Mouse (Mus musculus) kidney, postnatal 0 days (tissue): ENCODE measurements around the gene Cul5. TPM values are rescaled to one million over a fixed set of nuclear protein-coding genes. Genes with fewer than 3 reads are reported as not detected.

Experiments
- ATAC-seq: fragments of 200-750 bp; cut with Nextera tagmentation; replicated peaks from 2 replicates; pipeline ENCODE4 v1.8.0; 2017; ENCODE audit warnings: low read depth, moderate number of reproducible peaks, moderate TSS enrichment, moderate library complexity; ENCODE audit not compliant: low FRiP score
- DNase-seq: peaks from one replicate; pipeline ENCODE4 v3.0.0-alpha.2; 2016; ENCODE audit warnings: low spot score
- H3K27ac ChIP-seq: fragments of 300-500 bp; sonication (generic); 2 replicates; pipeline ENCODE4 v1.5.1; 2014; ENCODE audit warnings: mild to moderate bottlenecking
- H3K27me3 ChIP-seq: fragments of 300-500 bp; sonication (generic); 2 replicates; pipeline ENCODE4 v1.6.1; 2014; ENCODE audit warnings: low read length, mixed read lengths; ENCODE audit not compliant: insufficient read depth
- H3K36me3 ChIP-seq: fragments of 300-500 bp; sonication (generic); 2 replicates; pipeline ENCODE4 v1.6.1; 2014; ENCODE audit warnings: low read length, mixed read lengths; ENCODE audit not compliant: insufficient read depth
- H3K4me1 ChIP-seq: fragments of 300-500 bp; sonication (generic); replicated peaks from 2 replicates; pipeline ENCODE4 v1.6.1; 2014; ENCODE audit warnings: antibody characterized with exemption, low read length, mixed read lengths; ENCODE audit not compliant: insufficient read depth
- H3K4me2 ChIP-seq: fragments of 300-500 bp; sonication (generic); 2 replicates; pipeline ENCODE4 v1.6.1; 2014; ENCODE audit warnings: mild to moderate bottlenecking, low read length, moderate library complexity, mixed read lengths
- H3K4me3 ChIP-seq: fragments of 300-500 bp; sonication (generic); replicated peaks from 2 replicates; pipeline ENCODE4 v1.5.1; 2014; ENCODE audit warnings: low read depth, low read length
- H3K9ac ChIP-seq: fragments of 300-500 bp; sonication (generic); 2 replicates; pipeline ENCODE4 v1.6.1; 2014; ENCODE audit warnings: low read depth, low read length
- H3K9me3 ChIP-seq: fragments of 300-500 bp; sonication (generic); replicated peaks from 2 replicates; pipeline ENCODE4 v1.6.1; 2016; ENCODE audit warnings: low read length, inconsistent platforms, mixed read lengths
- CTCF ChIP-seq: IDR thresholded peaks from 2 replicates; pipeline ENCODE4 v1.5.1; 2016; ENCODE audit warnings: antibody characterized with exemption, low read depth, mild to moderate bottlenecking, moderate library complexity
- WGBS: fragments of 180-500 bp; shearing (Covaris S2); extraction: QIAGEN DNeasy Blood & Tissue Kit; methylation state at CpG from one replicate; pipeline ENCODE4 v1.1.7; 2014; 5-methylcytosine and 5-hydroxymethylcytosine counted together
- polyA plus RNA-seq: library from polyadenylated mRNA; unstranded; fragments of >200 nt; fragmentation: Nextera tagmentation; extraction: Ambion mirVana; gene quantifications from 2 replicates; pipeline ENCODE4 v1.2.1, GENCODE M21; 2015

Gene Cul5
- polyA plus RNA-seq, 1 experiment from 2014 or later, result 32.8 TPM

- whole genome bisulfite sequencing, result 0% methylated on average over 28 of the region's 28 CpGs
- H3K36me3 ChIP-seq, result 0 out of 2 replicates have a peak, but pooled peaks cover 4% of the 10 kb centered on the region
- DNase-seq, result no peak
- no peaks in the 10 kb centered on the region for H3K9me3 ChIP-seq
- H3K27ac ChIP-seq, result peak overlapping the region; percentile 95
- no peaks in the 10 kb centered on the region for H3K4me1 ChIP-seq
- no peak for TF ChIP-seq CTCF
- H3K4me2 ChIP-seq, result peak overlapping the region; percentile 79
- H3K27me3 ChIP-seq, result no peaks in the 10 kb centered on the region
- peak overlapping the region; percentile 78 for H3K4me3 ChIP-seq
- peak; percentile 54 for ATAC-seq
- H3K9ac ChIP-seq, result peak overlapping the region; percentile 94
Measured at GRCm38 (mm10) chr9:53666665-53667019, 3.2 kb downstream of the Cul5 start.

- no peak overlapping the region for H3K9ac ChIP-seq
- no peak overlapping the region; the same call in 1 of the 2 replicates for H3K4me2 ChIP-seq
- H3K36me3 ChIP-seq, result 0 out of 2 replicates have a peak, but pooled peaks cover 4% of the 10 kb centered on the region
- ATAC-seq (no peak), DNase-seq (no peak)
- H3K9me3 ChIP-seq, result no peaks in the 10 kb centered on the region
- no peaks in the 10 kb centered on the region for H3K4me1 ChIP-seq
- H3K27ac ChIP-seq, result no peak overlapping the region
- no peak for TF ChIP-seq CTCF
- H3K4me3 ChIP-seq, result no peak overlapping the region
- no peaks in the 10 kb centered on the region for H3K27me3 ChIP-seq
Measured at GRCm38 (mm10) chr9:53665428-53665827, 4.4 kb downstream of the Cul5 start.

GRCm38 (mm10) chr9:53664819-53665218 is 5.0 kb downstream of the Cul5 start:
- Histone ChIP-seq H3K9me3 (no peaks in the 10 kb centered on the region), H3K4me1 (no peaks in the 10 kb centered on the region), H3K4me3 (no peak overlapping the region), H3K4me2 (no peak overlapping the region), H3K27ac (no peak overlapping the region), H3K36me3 (0 out of 2 replicates have a peak, but pooled peaks cover 4% of the 10 kb centered on the region), H3K9ac (no peak overlapping the region), H3K27me3 (no peaks in the 10 kb centered on the region)
- DNase-seq, result no peak
- WGBS, result 74% methylated on average over 2 of the region's 2 CpGs
- no peak for TF ChIP-seq CTCF
- no peak for ATAC-seq

GRCm38 (mm10) chr9:53634796-53635195 is 35.0 kb downstream of the Cul5 start:
- TF ChIP-seq CTCF, result no peak
- H3K9me3 ChIP-seq, result no peaks in the 10 kb centered on the region
- H3K9ac ChIP-seq, result no peak overlapping the region
- no peak overlapping the region for H3K4me2 ChIP-seq
- H3K4me1 ChIP-seq, result no peaks in the 10 kb centered on the region
- H3K27ac ChIP-seq, result no peak overlapping the region
- H3K36me3 ChIP-seq, result peaks cover 38% of the 10 kb centered on the region
- H3K4me3 ChIP-seq, result no peak overlapping the region
- 94% methylated on average over 6 of the region's 6 CpGs for WGBS
- ATAC-seq (no peak), DNase-seq (no peak)
- H3K27me3 ChIP-seq, result no peaks in the 10 kb centered on the region

GRCm38 (mm10) chr9:53615246-53615645 is 54.6 kb downstream of the Cul5 start:
- H3K4me3 ChIP-seq, result no peak overlapping the region
- no peak for ATAC-seq
- 60% methylated on average over 8 of the region's 8 CpGs for WGBS
- H3K9me3 ChIP-seq, result no peaks in the 10 kb centered on the region
- no peak overlapping the region for H3K27ac ChIP-seq
- H3K4me1 ChIP-seq, result no peaks in the 10 kb centered on the region
- DNase-seq, result no peak
- H3K9ac ChIP-seq, result no peak overlapping the region
- H3K27me3 ChIP-seq, result no peaks in the 10 kb centered on the region
- no peak overlapping the region for H3K4me2 ChIP-seq
- no peak for TF ChIP-seq CTCF
- H3K36me3 ChIP-seq, result peaks cover 24% of the 10 kb centered on the region

GRCm38 (mm10) chr9:53614286-53614685 is 55.5 kb downstream of the Cul5 start:
- no peak overlapping the region for H3K4me3 ChIP-seq
- H3K27ac ChIP-seq, result no peak overlapping the region
- H3K27me3 ChIP-seq, result no peaks in the 10 kb centered on the region
- H3K4me2 ChIP-seq, result no peak overlapping the region
- DNase-seq (no peak), ATAC-seq (no peak)
- TF ChIP-seq CTCF, result no peak
- 80% methylated on average over 4 of the region's 4 CpGs for WGBS
- no peaks in the 10 kb centered on the region for H3K9me3 ChIP-seq
- no peak overlapping the region for H3K9ac ChIP-seq
- peaks cover 4% of the 10 kb centered on the region; the same call in 1 of the 2 replicates for H3K4me1 ChIP-seq
- peaks cover 20% of the 10 kb centered on the region; the same call in 1 of the 2 replicates for H3K36me3 ChIP-seq
